Mouse (Mus musculus) embryonic facial prominence, embryonic 13.5 days (tissue): ENCODE data around the gene Elovl5. TPM values are rescaled to one million over a fixed set of nuclear protein-coding genes. Genes with fewer than 3 reads are reported as not detected.

Experiments used
- ATAC-seq: fragments of 200-750 bp; cut with Nextera tagmentation; 2 replicates; pipeline ENCODE4 v1.8.0; 2017; ENCODE audit warnings: low read depth; ENCODE audit not compliant: insufficient number of reproducible peaks, insufficient read depth, low FRiP score, low TSS enrichment
- H3K27ac ChIP-seq: fragments of 300-500 bp; sonication (generic); 2 replicates; pipeline ENCODE4 v1.5.1; 2015; ENCODE audit warnings: moderate library complexity, mild to moderate bottlenecking, inconsistent platforms
- H3K27me3 ChIP-seq: fragments of 300-500 bp; sonication (generic); 2 replicates; pipeline ENCODE4 v1.6.1; 2015; ENCODE audit warnings: mild to moderate bottlenecking, inconsistent platforms
- H3K36me3 ChIP-seq: fragments of 300-500 bp; sonication (generic); 2 replicates; pipeline ENCODE4 v1.6.1; 2015; ENCODE audit warnings: mild to moderate bottlenecking, inconsistent platforms
- H3K4me1 ChIP-seq: fragments of 300-500 bp; sonication (generic); 2 replicates; pipeline ENCODE4 v1.6.1; 2015; ENCODE audit warnings: inconsistent platforms
- H3K4me2 ChIP-seq: fragments of 300-500 bp; sonication (generic); 2 replicates; pipeline ENCODE4 v1.6.1; 2015; ENCODE audit warnings: moderate library complexity, mild to moderate bottlenecking, inconsistent platforms
- H3K4me3 ChIP-seq: fragments of 300-500 bp; sonication (generic); 2 replicates; pipeline ENCODE4 v1.5.1; 2015; ENCODE audit warnings: mild to moderate bottlenecking, inconsistent platforms
- H3K9ac ChIP-seq: fragments of 300-500 bp; sonication (generic); 2 replicates; pipeline ENCODE4 v1.6.1; 2015; ENCODE audit warnings: mild to moderate bottlenecking, inconsistent platforms
- H3K9me3 ChIP-seq: fragments of 300-500 bp; sonication (generic); 2 replicates; pipeline ENCODE4 v1.6.1; 2016; ENCODE audit warnings: inconsistent platforms
- WGBS: fragments of 180-500 bp; shearing (Covaris S2); methylation state at CpG from one replicate; pipeline ENCODE4 v1.1.7; 2015; ENCODE audit warnings: mixed read lengths; 5-methylcytosine and 5-hydroxymethylcytosine counted together
- polyA plus RNA-seq: library from polyadenylated mRNA; unstranded; fragments of >200 nt; fragmentation: Nextera tagmentation; extraction: Ambion mirVana; gene quantifications from 2 replicates; pipeline ENCODE4 v1.2.1, GENCODE M21; 2015

The Elovl5 gene
- polyA plus RNA-seq, 1 experiment from 2014 or later = 65.4 TPM

GRCm38 (mm10) chr9:78005481-78005880 lies 88.3 kb downstream of the Elovl5 start:
- Histone ChIP-seq H3K4me3 (no peak overlapping the region), H3K9me3 (no peaks in the 10 kb centered on the region), H3K36me3 (no peaks in the 10 kb centered on the region), H3K4me2 (no peak overlapping the region), H3K4me1 (no peaks in the 10 kb centered on the region), H3K27me3 (no peaks in the 10 kb centered on the region), H3K27ac (no peak overlapping the region), H3K9ac (no peak overlapping the region)
- 59% methylated on average over 3 of the region's 3 CpGs for WGBS
- no peak for ATAC-seq

GRCm38 (mm10) chr9:78006209-78007001 lies 89.2 kb downstream of the Elovl5 start:
- H3K4me2 ChIP-seq = no peak overlapping the region
- ATAC-seq = peak; percentile 54; the same call in 1 of the 2 replicates
- no peaks in the 10 kb centered on the region for H3K9me3 ChIP-seq
- H3K27ac ChIP-seq = no peak overlapping the region
- H3K27me3 ChIP-seq = no peaks in the 10 kb centered on the region
- no peak overlapping the region for H3K9ac ChIP-seq
- H3K36me3 ChIP-seq = no peaks in the 10 kb centered on the region
- 55% methylated on average over 19 of the region's 19 CpGs for WGBS
- no peaks in the 10 kb centered on the region for H3K4me1 ChIP-seq
- H3K4me3 ChIP-seq = no peak overlapping the region

GRCm38 (mm10) chr9:78009382-78009781 lies 92.2 kb downstream of the Elovl5 start:
- ATAC-seq = no peak
- H3K4me2 ChIP-seq = no peak overlapping the region
- H3K9ac ChIP-seq = no peak overlapping the region
- H3K4me1 ChIP-seq = no peaks in the 10 kb centered on the region
- H3K36me3 ChIP-seq = no peaks in the 10 kb centered on the region
- H3K27ac ChIP-seq = no peak overlapping the region
- H3K4me3 ChIP-seq = no peak overlapping the region
- 91% methylated on average over 7 of the region's 7 CpGs for whole genome bisulfite sequencing
- H3K27me3 ChIP-seq = no peaks in the 10 kb centered on the region
- H3K9me3 ChIP-seq = no peaks in the 10 kb centered on the region

GRCm38 (mm10) chr9:78010187-78010586 lies 93.0 kb downstream of the Elovl5 start:
- Histone ChIP-seq H3K4me1 (no peaks in the 10 kb centered on the region), H3K27me3 (no peaks in the 10 kb centered on the region), H3K9me3 (no peaks in the 10 kb centered on the region), H3K4me2 (no peak overlapping the region), H3K27ac (no peak overlapping the region), H3K36me3 (no peaks in the 10 kb centered on the region), H3K9ac (no peak overlapping the region), H3K4me3 (no peak overlapping the region)
- WGBS = 85% methylated on average over 5 of the region's 5 CpGs
- ATAC-seq = no peak

- Histone ChIP-seq H3K4me1 (no peaks in the 10 kb centered on the region), H3K27ac (no peak overlapping the region), H3K4me3 (no peak overlapping the region), H3K9me3 (no peaks in the 10 kb centered on the region), H3K4me2 (no peak overlapping the region), H3K9ac (no peak overlapping the region), H3K36me3 (no peaks in the 10 kb centered on the region), H3K27me3 (no peaks in the 10 kb centered on the region)
- ATAC-seq = no peak
- 77% methylated on average over 10 of the region's 10 CpGs for WGBS
These were observed 93.5 kb downstream of the Elovl5 start for GRCm38 (mm10) chr9:78010707-78011106.

- Histone ChIP-seq H3K4me1 (no peaks in the 10 kb centered on the region), H3K27me3 (no peaks in the 10 kb centered on the region), H3K4me3 (no peak overlapping the region), H3K4me2 (no peak overlapping the region), H3K9ac (no peak overlapping the region), H3K27ac (no peak overlapping the region), H3K36me3 (no peaks in the 10 kb centered on the region), H3K9me3 (no peaks in the 10 kb centered on the region)
- WGBS = 83% methylated on average over 4 of the region's 4 CpGs
- ATAC-seq = no peak
These were observed 94.9 kb downstream of the Elovl5 start for GRCm38 (mm10) chr9:78012066-78012465.

GRCm38 (mm10) chr9:78012681-78013080 lies 95.5 kb downstream of the Elovl5 start:
- Histone ChIP-seq H3K9ac (no peak overlapping the region), H3K27ac (no peak overlapping the region), H3K27me3 (no peaks in the 10 kb centered on the region), H3K36me3 (no peaks in the 10 kb centered on the region), H3K9me3 (no peaks in the 10 kb centered on the region), H3K4me1 (no peaks in the 10 kb centered on the region), H3K4me2 (no peak overlapping the region), H3K4me3 (no peak overlapping the region)
- no peak for ATAC-seq
- WGBS = 84% methylated on average over 5 of the region's 5 CpGs

- H3K27ac ChIP-seq = no peak overlapping the region
- H3K9ac ChIP-seq = no peak overlapping the region
- no peak overlapping the region for H3K4me2 ChIP-seq
- no peaks in the 10 kb centered on the region for H3K9me3 ChIP-seq
- no peak for ATAC-seq
- H3K36me3 ChIP-seq = no peaks in the 10 kb centered on the region
- 19% methylated on average over 1 of the region's 1 CpGs for WGBS
- no peaks in the 10 kb centered on the region for H3K27me3 ChIP-seq
- no peaks in the 10 kb centered on the region for H3K4me1 ChIP-seq
- no peak overlapping the region for H3K4me3 ChIP-seq
These were observed 96.6 kb downstream of the Elovl5 start for GRCm38 (mm10) chr9:78013813-78014212.

- Histone ChIP-seq H3K9me3 (no peaks in the 10 kb centered on the region), H3K36me3 (no peaks in the 10 kb centered on the region), H3K4me2 (no peak overlapping the region), H3K27me3 (no peaks in the 10 kb centered on the region), H3K27ac (no peak overlapping the region), H3K9ac (no peak overlapping the region), H3K4me1 (peaks cover 6% of the 10 kb centered on the region; the same call in 1 of the 2 replicates), H3K4me3 (no peak overlapping the region)
- 82% methylated on average over 7 of the region's 7 CpGs for WGBS
- no peak for ATAC-seq
These were observed 98.7 kb downstream of the Elovl5 start for GRCm38 (mm10) chr9:78015816-78016215.

- Histone ChIP-seq H3K4me2 (no peak overlapping the region), H3K27me3 (no peaks in the 10 kb centered on the region), H3K4me3 (no peak overlapping the region), H3K4me1 (peaks cover 10% of the 10 kb centered on the region), H3K9me3 (no peaks in the 10 kb centered on the region), H3K9ac (no peak overlapping the region), H3K27ac (no peak overlapping the region), H3K36me3 (no peaks in the 10 kb centered on the region)
- ATAC-seq = no peak
- WGBS = 65% methylated on average over 15 of the region's 15 CpGs
These were observed 99.1 kb downstream of the Elovl5 start for GRCm38 (mm10) chr9:78016288-78016687.

- H3K4me2 ChIP-seq = no peak overlapping the region
- H3K9me3 ChIP-seq = no peaks in the 10 kb centered on the region
- 29% methylated on average over 9 of the region's 9 CpGs for WGBS
- H3K9ac ChIP-seq = no peak overlapping the region
- no peaks in the 10 kb centered on the region for H3K27me3 ChIP-seq
- ATAC-seq = no peak
- peaks cover 23% of the 10 kb centered on the region for H3K4me1 ChIP-seq
- H3K36me3 ChIP-seq = no peaks in the 10 kb centered on the region
- H3K27ac ChIP-seq = no peak overlapping the region
- no peak overlapping the region for H3K4me3 ChIP-seq
These were observed 104.1 kb downstream of the Elovl5 start for GRCm38 (mm10) chr9:78021256-78021655.

- no peaks in the 10 kb centered on the region for H3K9me3 ChIP-seq
- 62% methylated on average over 8 of the region's 8 CpGs for WGBS
- H3K4me2 ChIP-seq = no peak overlapping the region
- ATAC-seq = no peak
- H3K4me1 ChIP-seq = peaks cover 23% of the 10 kb centered on the region
- H3K36me3 ChIP-seq = no peaks in the 10 kb centered on the region
- H3K9ac ChIP-seq = 0 out of 2 replicates have a peak overlapping the region, but pooled peaks have one; percentile 16
- no peaks in the 10 kb centered on the region for H3K27me3 ChIP-seq
- peak overlapping the region; percentile 33; the same call in 1 of the 2 replicates for H3K27ac ChIP-seq
- no peak overlapping the region for H3K4me3 ChIP-seq
These were observed 105.2 kb downstream of the Elovl5 start for GRCm38 (mm10) chr9:78022187-78022945.
